Mouse (Mus musculus): Measurements from ENCODE around the gene 2410015M20Rik. TPM values are rescaled to one million over a fixed set of nuclear protein-coding genes. Genes with fewer than 3 reads are reported as not detected.
"Not testable (repeated sequence)": the region's sequence is repeated elsewhere in the genome, so short reads cannot be mapped to it uniquely, and the experiment has no call there.

The 2410015M20Rik gene
- polyA plus RNA-seq, 1 experiment, result 549 TPM

GRCm38 (mm10) chr17:56634023-56634422 is 24.5 kb upstream of the 2410015M20Rik start:
- WGBS, result 81% methylated on average over 6 of the region's 6 CpGs
- Histone ChIP-seq H3K4me1 (ENCODE audit: control insufficient read depth, insufficient read depth, low read length) (no peaks in the 10 kb centered on the region), H3K4me3 (ENCODE audit: insufficient read depth, low read depth, low read length) (no peak overlapping the region), H3K36me3 (ENCODE audit: control insufficient read depth, insufficient read depth, low read length) (no peaks in the 10 kb centered on the region), H3K27ac (ENCODE audit: insufficient read depth, low read depth, low read length) (no peak overlapping the region), H3K27me3 (replicated peaks; ENCODE audit: control insufficient read depth, insufficient read depth, low read length) (no peaks in the 10 kb centered on the region)
- TF ChIP-seq POLR2A (IDR thresholded peaks at IDR 0.05; ENCODE audit: low read depth, low read length) (no peak), CTCF (conservative IDR thresholded peaks at IDR 0.05; ENCODE audit: insufficient read depth, insufficient read length, low read depth, low read length) (no peak)
- DNase-seq, result no peak

- DNase-seq, result no peak
- Histone ChIP-seq H3K4me3 (ENCODE audit: insufficient read depth, low read depth, low read length) (no peak overlapping the region), H3K27me3 (replicated peaks; ENCODE audit: control insufficient read depth, insufficient read depth, low read length) (no peaks in the 10 kb centered on the region), H3K27ac (ENCODE audit: insufficient read depth, low read depth, low read length) (no peak overlapping the region), H3K36me3 (ENCODE audit: control insufficient read depth, insufficient read depth, low read length) (no peaks in the 10 kb centered on the region), H3K4me1 (ENCODE audit: control insufficient read depth, insufficient read depth, low read length) (peaks cover 7% of the 10 kb centered on the region; the same call in 1 of the 2 replicates)
- TF ChIP-seq POLR2A (IDR thresholded peaks at IDR 0.05; ENCODE audit: low read depth, low read length) (no peak), CTCF (conservative IDR thresholded peaks at IDR 0.05; ENCODE audit: insufficient read depth, insufficient read length, low read depth, low read length) (no peak)
- WGBS, result 59% methylated on average over 4 of the region's 4 CpGs
Measured at GRCm38 (mm10) chr17:56631807-56632206, 22.2 kb upstream of the 2410015M20Rik start.

- not testable (repeated sequence) for H3K27ac ChIP-seq (ENCODE audit: insufficient read depth, low read depth, low read length); H3K4me3 ChIP-seq (ENCODE audit: insufficient read depth, low read depth, low read length); H3K27me3 ChIP-seq (replicated peaks; ENCODE audit: control insufficient read depth, insufficient read depth, low read length); H3K4me1 ChIP-seq (ENCODE audit: control insufficient read depth, insufficient read depth, low read length); DNase-seq; H3K36me3 ChIP-seq (ENCODE audit: control insufficient read depth, insufficient read depth, low read length)
- WGBS, result 87% methylated on average over 27 of the region's 27 CpGs
Measured at GRCm38 (mm10) chr17:56629800-56630781, 20.5 kb upstream of the 2410015M20Rik start.

- Histone ChIP-seq H3K4me3 (ENCODE audit: insufficient read depth, low read depth, low read length) (peak within 1 kb of the TSS; percentile 57), H3K4me1 (ENCODE audit: control insufficient read depth, insufficient read depth, low read length) (peaks cover 10% of the 10 kb centered on the region; the same call in 1 of the 2 replicates), H3K27ac (ENCODE audit: insufficient read depth, low read depth, low read length) (peak within 1 kb of the TSS; percentile 63; the same call in 1 of the 2 replicates), H3K27me3 (replicated peaks; ENCODE audit: control insufficient read depth, insufficient read depth, low read length) (no peaks in the 10 kb centered on the region), H3K36me3 (ENCODE audit: control insufficient read depth, insufficient read depth, low read length) (no peaks in the 10 kb centered on the region)
- peak; percentile 77 for DNase-seq
- 9% methylated on average over 26 of the region's 26 CpGs for WGBS
- no peak for TF ChIP-seq CTCF (conservative IDR thresholded peaks at IDR 0.05; ENCODE audit: insufficient read depth, insufficient read length, low read depth, low read length)
- no peak for TF ChIP-seq POLR2A (IDR thresholded peaks at IDR 0.05; ENCODE audit: low read depth, low read length)
Measured at GRCm38 (mm10) chr17:56627530-56628277, 18.1 kb upstream of the 2410015M20Rik start, which contains the start of gene Catsperd. Gene Catsperd, plus strand, starts transcription at chr17:56628143.

GRCm38 (mm10) chr17:56626754-56627470 is 17.3 kb upstream of the 2410015M20Rik start, which contains the start of gene Lonp1:
Gene Lonp1, minus strand, starts transcription at chr17:56626887.
- Histone ChIP-seq H3K27me3 (replicated peaks; ENCODE audit: control insufficient read depth, insufficient read depth, low read length) (no peaks in the 10 kb centered on the region), H3K4me3 (ENCODE audit: insufficient read depth, low read depth, low read length) (peak within 1 kb of the TSS; percentile 57), H3K4me1 (ENCODE audit: control insufficient read depth, insufficient read depth, low read length) (peaks cover 10% of the 10 kb centered on the region; the same call in 1 of the 2 replicates), H3K36me3 (ENCODE audit: control insufficient read depth, insufficient read depth, low read length) (no peaks in the 10 kb centered on the region), H3K27ac (ENCODE audit: insufficient read depth, low read depth, low read length) (peak within 1 kb of the TSS; percentile 63; the same call in 1 of the 2 replicates)
- TF ChIP-seq CTCF (conservative IDR thresholded peaks at IDR 0.05; ENCODE audit: insufficient read depth, insufficient read length, low read depth, low read length) (no peak), POLR2A (IDR thresholded peaks at IDR 0.05; ENCODE audit: low read depth, low read length) (peak; percentile 25)
- under 1% methylated on average over 51 of the region's 51 CpGs for WGBS
- DNase-seq, result peak; percentile 99

- H3K36me3 ChIP-seq (ENCODE audit: control insufficient read depth, insufficient read depth, low read length), result no peaks in the 10 kb centered on the region
- under 1% methylated on average over 29 of the region's 32 CpGs for WGBS
- no peak overlapping the region for H3K27ac ChIP-seq (ENCODE audit: insufficient read depth, low read depth, low read length)
- peak overlapping the region; percentile 57 for H3K4me3 ChIP-seq (ENCODE audit: insufficient read depth, low read depth, low read length)
- no peaks in the 10 kb centered on the region for H3K27me3 ChIP-seq (replicated peaks; ENCODE audit: control insufficient read depth, insufficient read depth, low read length)
- DNase-seq, result no peak
- H3K4me1 ChIP-seq (ENCODE audit: control insufficient read depth, insufficient read depth, low read length), result peaks cover 10% of the 10 kb centered on the region; the same call in 1 of the 2 replicates
- TF ChIP-seq CTCF (conservative IDR thresholded peaks at IDR 0.05; ENCODE audit: insufficient read depth, insufficient read length, low read depth, low read length), result no peak
- no peak for TF ChIP-seq POLR2A (IDR thresholded peaks at IDR 0.05; ENCODE audit: low read depth, low read length)
Measured at GRCm38 (mm10) chr17:56626260-56626659, 16.7 kb upstream of the 2410015M20Rik start.

All from kidney, adult 2 months (tissue).